Mouse (Mus musculus) adrenal gland, adult 8-10 months (tissue): ENCODE measurements at regions not wholly inside any gene's neighbourhood (a gene's known extent, or its start where the extent isn't known, plus 50 kb on each side); places are given as distances from the start of the nearest gene placed in this dataset.
"Not testable (repeated sequence)": the region's sequence is repeated elsewhere in the genome, so short reads cannot be mapped to it uniquely, and the experiment has no call there.

Experiments
- DNase-seq: peaks from one replicate; pipeline ENCODE4 v3.0.0; 2022

DNA sequence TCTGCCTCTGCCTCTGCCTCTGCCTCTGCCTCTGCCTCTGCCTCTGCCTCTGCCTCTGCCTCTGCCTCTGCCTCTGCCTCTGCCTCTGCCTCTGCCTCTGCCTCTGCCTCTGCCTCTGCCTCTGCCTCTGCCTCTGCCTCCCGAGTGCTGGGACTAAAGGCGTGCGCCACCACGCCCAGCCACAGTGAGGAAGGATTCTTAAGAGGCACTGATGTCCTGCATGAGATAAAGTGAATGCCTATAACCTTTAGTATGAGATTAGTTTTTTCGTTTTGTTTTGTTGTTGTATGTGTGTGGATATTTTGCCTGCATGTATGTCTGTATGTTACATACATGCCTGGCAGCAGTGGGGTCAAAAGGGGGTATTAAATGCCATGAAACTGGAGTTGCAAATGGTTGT lies 63.2 kb downstream of the Hlx start:
- not testable (repeated sequence) for DNase-seq

DNA sequence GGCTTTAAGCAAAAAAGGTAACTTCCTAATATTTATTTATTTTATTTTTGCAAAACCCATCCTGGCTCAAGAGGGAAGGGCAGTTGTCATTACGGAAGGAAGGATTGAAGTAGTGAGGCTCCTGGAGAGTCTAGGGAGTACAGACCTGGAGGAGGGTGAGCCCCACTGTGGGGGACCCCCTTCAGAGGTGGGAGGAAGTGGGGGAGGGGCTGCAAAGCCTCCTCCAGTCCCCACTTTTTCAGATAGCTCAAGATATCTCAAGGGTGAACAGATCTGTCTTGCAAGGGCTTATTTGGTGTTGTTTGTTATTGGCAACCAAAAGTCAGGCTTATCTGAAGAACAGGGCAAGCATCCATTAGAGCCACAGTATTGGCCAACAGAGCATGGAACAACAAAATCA lies 64.0 kb downstream of the Hlx start:
- no peak for DNase-seq

DNA sequence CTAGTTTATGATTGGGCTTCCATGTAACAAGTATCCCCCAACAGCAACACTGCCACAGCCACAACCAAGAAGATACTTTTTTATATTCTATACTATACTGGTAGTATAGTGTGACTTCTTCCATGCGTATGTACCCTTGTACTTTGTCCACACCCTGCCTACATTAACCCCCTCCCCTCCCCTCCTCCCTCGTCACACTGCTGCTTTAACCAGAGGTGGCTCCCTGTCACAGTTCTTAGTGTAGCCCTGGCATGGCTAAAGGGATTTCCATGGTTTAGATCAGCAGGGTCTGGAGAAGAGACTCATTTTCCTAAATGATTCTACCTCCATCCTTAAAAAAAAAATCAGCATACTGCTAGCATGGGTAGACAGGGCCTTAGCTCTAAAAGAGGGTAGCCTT lies 64.4 kb downstream of the Hlx start:
- DNase-seq: no peak

DNA sequence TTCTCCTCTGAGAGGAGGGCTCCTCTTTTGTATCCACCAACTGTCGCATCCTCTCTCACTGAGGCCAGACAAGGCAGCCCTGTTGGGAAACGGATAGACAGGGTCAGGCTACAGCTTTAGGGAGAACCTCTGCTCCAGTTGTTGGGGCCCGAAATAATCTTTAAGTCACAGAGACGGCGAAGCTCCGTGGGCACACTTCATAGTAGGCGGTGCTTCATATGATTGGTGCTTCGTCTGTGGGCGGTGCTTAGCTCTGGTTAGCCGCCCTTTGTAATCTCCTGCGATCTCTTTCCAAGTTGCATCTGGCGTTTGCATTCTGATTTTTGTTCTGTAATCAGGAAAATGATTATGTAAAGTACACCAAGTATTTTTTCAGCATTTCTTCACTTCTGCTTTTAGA lies 67.2 kb downstream of the Hlx start:
- no peak for DNase-seq

DNA sequence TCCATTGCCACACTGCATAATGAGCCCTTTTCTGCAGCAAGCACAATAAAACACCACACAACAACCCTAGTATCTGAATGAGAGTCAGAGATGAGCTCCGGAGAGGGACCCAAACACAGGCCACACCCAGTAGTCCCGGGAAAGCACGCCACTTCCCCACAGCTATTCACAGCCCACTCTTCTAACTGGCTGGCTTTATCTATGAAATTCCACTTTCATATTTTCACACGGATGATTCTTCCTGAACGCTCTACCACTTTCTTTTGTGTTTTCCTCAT lies 68.4 kb downstream of the Hlx start:
- DNase-seq: no peak

DNA sequence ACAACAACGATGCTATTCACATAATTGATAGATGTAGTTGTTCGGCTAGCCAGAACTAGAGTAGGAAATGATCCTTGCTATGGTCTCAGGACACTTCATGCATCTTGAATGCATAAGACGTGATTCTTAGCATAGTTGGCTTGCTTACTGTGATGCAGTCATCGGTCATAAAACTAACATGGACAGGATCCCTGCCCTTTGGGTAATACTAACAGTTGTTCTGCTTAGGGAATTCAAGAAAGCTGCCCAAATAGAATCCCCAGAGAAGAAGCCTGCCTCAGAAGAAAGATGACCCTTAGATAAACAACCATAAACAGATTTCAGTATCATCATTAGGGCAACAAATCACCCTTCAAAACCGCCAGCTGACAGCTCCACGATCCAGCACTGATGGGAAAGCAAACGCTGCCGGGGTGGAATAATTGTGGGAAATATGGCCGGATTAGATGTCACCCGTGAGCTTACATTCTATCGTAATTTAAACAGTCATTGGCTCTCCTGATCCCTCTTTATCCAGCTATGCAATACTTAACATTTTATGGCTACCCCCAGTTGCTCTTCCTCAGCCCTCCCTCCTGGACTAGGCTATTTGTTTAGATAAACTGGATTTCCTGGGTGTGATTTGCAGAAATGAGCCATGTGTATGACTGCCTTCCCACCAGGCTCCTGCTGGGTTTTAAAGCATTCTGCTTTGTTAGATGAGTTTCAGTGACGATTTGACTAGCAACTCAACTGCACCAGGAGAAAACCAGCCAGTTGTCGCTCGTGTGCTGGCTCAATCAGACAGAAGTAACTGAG lies 68.9 kb downstream of the Hlx start:
- no peak for DNase-seq

DNA sequence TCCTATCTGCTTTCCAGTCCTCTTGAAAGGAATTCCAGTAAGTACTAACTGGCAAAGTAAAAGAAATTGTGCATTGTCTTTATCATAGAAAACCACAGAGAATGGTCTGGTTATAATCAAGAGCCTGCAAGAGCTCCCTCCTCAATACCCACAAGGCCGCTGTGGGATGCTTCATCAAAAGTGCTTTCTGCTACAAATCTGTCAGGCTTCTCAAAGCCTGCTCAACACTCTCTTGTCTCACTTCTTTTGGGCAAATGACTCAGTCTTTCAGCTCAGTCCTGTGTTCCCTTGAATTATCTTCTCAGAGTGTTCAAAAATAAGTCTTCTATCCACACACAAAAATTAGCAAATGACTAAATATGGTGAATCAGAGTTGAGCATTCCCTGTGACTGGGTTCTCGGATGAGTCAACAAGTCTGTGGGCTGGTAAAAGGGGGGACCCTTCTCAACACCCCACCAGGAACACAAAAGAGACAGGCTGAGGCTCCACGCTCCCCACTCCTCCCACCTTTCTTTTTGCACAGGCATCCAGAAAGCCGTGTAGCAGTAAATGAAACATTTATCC lies 81.8 kb downstream of the Hlx start:
- no peak for DNase-seq

DNA sequence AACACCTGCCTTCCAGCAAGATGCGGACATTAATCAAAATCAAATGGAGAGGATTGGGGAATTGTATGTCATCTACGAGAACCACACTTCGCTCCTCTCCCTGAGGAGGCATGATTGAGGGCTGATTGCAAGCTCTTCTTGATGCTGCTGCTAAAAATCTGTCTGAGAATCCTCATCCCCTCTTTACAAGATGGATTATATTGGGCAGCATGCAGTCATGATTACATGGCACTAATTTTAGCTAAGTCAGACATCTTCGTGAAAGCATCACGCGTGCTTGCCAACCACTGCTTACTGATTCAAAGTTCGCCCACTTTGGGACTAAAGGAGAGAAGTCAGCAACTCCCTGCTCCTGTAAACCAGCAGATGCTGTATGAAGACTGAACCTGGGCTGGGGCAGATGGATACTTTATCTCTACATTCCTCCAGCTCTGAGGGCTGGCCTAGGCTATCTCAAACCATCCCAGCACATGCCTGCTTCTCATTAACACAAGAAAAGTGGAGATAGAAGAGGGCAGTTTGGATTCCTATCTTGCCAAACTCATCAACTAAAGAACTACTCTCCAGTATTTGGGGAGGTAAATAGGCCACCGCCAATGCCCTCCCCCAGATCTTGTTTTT lies 84.4 kb downstream of the Hlx start:
- DNase-seq: no peak

DNA sequence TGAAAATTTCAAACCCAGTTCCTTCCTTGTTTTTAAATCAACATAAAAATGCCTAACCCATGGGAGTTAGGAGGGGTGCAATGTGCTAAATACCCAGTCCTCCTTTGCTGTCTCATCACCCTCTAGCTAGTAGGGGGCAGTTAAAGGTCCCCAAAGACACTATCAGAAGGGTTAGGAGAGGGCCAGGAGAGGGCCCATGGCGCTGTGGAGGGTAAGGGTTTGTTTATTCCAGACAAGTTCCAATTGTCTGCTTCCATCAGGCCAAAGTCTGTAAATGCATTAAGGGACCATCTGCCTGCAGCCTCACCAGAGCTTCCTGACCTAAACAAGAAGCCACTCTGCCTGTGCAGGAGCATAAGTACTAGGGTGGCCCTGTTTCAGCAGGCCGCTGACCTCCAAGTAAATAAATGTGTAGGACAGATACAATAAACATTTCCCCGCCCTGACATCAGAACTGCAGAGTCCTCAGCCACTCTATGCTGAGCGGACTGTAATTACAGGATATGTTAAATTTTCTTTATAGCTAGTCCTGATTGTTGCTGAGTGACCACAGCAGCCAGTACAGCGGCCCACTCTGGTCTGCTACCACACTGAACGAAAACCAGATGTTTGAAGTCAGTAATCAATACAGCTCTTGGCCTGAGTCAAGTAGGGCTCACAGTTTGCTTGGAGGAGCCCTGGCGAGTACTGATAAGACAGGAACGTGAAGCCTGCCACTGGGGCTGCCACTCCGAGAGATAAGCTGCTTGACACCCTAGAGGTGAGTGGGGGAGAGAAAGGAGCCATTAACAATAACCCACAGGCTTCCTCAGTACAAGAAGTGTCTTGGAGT lies 87.4 kb downstream of the Hlx start:
- DNase-seq: no peak

DNA sequence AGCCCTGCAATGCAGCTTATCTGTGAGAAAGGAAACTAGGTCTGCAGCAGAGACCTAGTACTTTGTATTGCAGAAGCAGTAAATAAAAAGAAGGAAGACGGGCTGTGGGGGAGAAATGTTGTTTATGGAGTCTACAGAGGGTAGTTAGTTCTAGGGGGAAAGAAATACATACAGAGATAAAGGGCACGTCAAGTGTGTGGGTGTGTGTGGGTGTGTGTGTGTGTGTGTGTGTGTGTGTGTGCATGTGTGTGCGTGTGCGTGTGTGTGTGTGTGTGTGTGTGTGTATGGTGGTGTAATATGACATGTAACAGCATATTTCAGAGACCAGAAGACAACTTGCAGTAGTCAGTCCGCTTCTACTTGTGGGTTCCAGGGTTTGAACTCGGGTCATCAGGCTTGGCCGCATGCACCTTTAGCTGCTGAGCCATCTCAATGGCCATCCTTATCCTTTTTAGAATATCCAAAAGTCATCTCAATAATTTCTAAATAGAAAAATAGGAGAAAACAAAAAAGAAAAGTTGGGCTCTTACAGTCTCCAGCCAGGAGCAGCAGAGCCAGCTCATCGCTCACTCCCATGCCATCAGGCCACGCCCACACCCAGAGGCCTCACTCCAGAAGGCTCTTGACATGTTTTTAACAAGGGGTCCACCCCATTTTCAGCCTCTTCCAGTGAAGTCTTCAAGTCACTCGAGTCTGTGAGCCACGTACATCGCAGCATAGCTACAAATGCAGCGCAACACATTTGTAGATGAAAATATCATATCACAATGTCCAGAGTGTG lies 101.5 kb downstream of the Hlx start:
- no peak for DNase-seq

DNA sequence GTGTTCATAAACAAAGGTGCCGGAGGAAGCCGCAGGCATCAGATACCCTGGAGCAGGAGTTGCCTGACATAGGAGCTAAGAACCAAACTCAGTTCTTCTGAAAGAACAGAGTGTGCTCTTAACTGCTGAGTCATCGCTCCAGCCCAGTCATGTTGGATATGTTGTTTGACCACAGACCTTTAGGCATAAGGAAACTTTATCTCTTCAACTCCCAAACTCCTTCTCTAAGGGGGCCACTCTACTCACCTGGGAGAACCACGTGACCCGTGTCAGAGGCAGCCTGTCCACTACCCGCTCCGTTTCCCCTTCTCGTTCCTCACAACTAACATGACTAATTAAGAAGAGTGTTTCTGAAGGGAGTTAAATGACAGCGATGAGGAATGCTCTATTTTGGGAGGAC lies 103.2 kb downstream of the Hlx start:
- DNase-seq: no peak

DNA sequence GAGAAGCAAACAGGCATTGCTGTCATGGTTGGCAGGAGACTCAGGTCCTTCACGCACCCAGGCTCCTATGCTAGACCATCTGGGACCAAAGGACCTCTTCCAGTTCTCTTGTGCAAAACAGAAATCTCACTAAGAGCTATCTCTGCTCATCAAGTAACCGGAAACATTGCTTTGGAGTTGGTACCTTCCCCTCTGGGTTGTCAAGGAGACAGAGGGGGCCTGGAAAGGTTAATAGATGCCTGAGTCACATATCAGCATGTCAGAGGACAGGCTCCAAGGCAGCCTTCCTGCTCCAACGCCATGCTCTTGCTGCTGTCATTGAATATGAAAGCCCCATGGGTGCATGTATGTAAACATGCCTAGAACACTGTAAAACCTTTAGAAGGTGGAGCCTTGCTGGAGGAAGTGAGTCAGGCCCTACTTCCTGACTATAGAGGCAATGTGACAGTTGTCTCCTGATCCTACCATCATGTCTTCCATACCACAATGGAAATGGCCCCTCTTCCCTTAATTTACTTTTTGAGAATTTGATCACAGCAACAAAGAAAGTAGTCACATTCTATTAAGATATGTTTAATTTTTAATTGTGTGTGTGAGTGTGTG lies 103.8 kb downstream of the Hlx start:
- no peak for DNase-seq

DNA sequence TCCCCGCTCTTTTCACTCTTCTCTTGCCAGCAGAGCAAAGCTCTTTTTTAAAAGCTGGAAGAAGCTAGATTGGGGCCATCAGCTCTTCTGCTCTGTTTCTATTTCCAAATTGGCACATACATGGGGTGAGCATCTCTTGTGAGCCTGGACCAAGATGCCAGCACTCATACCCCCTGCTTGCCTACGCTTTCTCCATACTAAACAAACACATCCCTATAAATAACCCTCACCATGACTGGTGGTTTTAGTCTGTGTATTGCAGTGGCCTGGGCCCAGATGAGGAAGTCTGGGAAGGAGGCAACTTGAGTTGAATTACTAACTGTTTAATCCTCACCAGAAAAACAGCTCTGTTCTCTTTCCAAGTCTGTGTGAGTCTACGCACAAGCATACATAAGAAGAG lies 110.0 kb downstream of the Hlx start:
- DNase-seq: no peak

DNA sequence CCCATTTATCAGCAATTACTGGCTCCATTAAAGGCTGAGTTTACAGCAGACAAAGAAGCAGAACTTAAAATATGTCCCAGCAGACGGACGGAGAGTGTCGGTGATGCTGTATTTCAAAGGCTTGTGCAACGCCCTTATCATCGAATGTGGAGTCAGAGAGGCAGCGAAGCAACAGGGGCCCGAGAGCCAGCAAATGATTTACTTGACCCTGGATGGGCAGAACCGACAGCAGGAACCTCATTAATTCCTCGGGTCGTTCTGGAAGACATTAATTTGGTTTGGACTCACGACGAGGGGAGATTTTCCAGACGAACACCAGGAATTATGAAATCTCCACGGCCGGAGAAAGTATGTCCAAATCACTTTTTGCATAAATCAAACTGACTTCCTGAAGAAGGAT lies 110.5 kb downstream of the Hlx start:
- no peak for DNase-seq

DNA sequence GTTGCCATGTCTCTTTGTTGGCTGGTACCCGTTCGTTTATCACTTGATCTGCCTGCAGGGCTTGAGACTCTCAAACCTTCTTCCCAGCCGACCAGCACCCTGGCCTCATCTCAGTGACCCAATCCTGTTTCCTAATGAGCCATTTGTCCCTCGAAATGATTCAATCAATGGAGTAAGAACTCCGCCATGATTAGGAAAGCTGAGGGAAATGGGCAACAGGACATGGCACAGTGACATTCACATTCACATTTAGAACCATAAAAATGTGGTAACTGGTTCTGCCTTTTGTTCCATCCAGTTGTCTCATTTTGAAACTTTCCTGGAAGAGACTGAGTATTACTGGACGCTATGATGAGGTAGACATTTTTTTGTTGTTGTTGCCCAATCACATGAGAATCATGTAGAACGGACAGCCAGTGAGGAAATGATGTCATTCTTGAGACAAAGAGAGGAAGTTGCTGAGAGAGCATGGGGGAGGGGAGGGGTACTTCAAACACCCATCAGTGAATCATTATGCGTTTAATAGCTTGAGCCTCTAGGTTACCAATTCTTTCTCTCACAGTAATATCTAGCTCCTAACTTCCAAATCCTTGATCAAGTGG lies 114.5 kb downstream of the Hlx start:
- DNase-seq: no peak

DNA sequence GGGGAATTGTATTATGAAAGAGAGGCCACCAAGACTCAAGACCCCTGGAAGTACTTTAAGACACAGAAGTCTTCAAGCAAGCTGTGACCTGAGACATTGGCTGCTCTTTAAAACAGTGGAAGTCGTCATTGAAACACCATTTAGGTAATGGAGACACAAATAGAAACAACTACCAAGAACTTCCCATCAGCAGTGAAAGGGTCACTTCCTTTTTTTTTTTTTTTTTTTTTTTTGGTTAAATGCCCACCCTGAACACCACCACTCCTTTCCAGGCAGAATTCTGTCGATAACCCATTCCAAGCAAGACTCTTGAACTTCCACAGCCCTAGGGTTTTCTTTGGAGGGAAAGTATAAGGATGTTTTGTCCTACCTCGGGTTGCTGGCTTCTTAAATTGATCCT lies 116.4 kb downstream of the Hlx start:
- DNase-seq: no peak

DNA sequence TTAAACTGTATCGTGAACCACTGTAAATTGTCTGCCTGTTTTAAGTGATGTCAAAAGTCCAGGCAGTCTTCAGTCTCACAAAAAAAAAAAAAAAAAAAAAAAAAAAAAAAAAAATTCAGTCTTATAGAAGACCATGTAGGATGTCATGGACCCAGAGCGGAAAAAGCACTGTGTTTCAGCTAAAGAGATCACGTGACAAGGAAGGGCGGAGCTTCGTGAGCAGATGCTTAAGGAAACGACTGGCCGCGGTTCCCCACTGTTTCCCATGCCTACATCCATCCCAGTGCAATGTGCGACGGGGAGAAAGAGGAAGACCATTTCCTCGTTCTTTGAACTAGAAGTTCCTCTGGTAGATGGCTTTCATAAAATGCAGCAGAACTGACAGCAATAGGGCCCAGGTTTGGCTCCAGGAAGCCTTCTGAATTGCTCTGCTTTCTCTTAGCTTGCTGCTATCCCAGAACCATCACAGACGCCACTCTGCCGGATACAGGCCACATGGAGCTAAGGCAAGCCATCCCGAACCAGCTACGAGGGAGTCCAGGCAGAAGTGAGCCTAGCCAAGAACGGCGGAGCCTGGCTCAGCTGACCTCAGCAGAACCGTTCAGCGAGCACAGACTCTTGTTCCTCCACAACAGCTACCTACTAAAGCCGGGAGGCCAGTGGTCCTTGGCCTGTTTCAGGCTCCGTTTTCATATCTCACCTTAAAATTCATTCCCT lies 117.6 kb downstream of the Hlx start:
- no peak for DNase-seq

DNA sequence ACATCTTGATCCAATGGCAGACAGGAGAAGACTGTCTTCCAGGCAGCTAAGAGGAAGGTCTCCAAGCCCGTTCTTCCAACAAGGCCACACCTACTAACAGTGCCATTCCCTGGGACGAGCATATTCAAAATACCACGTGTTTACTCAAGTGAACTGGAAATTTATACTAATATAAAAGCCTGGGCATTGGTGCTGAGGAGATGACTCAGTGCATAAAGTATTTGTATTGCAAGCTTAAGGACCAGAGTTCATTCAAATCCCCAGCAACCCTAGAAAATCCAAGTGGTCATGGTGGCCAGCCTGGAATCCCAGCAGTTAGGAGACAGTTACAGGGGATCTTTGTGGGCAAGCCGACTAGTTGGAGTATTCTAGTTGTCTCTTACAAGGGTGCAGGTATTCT lies 119.5 kb downstream of the Hlx start:
- DNase-seq: no peak

DNA sequence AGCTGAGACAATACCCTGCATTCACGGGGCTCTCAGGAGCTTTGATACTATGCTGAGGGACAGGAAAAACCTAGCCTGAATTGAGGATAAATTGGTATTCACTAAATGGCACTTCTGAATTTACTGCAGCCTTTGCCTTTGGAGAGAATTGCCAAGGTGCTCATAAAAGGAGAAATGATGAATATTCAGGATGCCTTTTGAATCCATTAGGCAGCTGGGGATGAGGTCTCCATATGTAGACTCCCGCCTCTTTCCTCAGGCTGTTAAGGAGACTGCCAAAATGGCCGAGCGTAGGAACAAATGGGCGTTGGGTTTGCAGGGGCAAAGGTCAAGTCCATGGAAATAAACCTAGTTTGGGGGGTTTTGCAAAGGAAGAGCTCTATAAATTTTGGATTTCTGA lies 123.5 kb downstream of the Hlx start:
- DNase-seq: no peak

DNA sequence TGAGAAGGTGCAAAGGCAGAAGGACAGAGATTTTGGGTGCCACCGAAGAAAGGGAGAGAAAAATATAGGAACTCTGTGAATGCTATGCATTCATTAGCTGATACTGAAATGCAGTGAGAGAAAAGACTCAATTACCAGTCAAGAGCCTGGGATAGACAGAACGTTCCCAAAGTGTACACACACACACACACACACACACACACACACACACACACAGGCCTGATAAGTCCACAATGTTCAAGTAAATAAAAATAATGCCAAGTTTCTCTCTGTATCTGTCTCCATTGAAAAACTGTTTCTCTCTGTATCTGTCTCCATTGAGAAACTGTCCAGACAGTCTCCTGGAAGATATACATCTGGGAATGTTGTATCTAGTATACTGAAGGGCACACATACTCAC lies 124.1 kb downstream of the Hlx start:
- no peak for DNase-seq

DNA sequence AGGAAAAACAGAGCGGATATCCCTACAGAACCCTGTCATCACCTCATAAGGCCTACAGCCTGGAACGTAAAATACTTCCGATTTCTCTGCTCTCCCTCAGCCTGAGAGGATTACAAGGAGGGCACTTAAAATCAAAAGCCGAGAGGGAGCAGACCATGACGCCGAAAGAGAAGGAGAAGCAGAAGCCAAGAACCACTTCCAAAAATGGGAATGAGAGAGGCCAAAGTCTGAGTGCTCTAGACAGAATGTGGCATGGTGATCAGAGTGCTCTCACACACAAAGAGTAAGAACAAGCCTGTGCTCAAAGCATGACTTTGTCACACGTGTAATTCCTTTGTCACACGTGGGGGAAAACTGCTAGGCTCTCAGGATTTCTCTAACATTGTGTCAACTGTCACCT lies 125.9 kb downstream of the Hlx start:
- no peak for DNase-seq
